Mouse (Mus musculus) CH12.LX (cell line): ENCODE data around the gene Fndc3a.

Experiments used
- CTCF ChIP-seq, 2 experiments: IDR thresholded peaks in 1 of 2; conservative IDR thresholded peaks in 1 of 2; 2 replicates each; pipeline ENCODE4 v1.5.1; 2011 to 2012; ENCODE audit warnings: low read depth in 2 of 2, low read length in 2 of 2, improper control_type of control experiment in 1 of 2, inconsistent platforms in 1 of 2, mild to moderate bottlenecking in 1 of 2, moderate library complexity in 1 of 2
- EP300 ChIP-seq: IDR thresholded peaks from 2 replicates; pipeline ENCODE4 v1.6.1; 2011; ENCODE audit warnings: low read length, improper control_type of control experiment
- HCFC1 ChIP-seq: IDR thresholded peaks from 2 replicates; pipeline ENCODE4 v1.6.1; 2012; ENCODE audit warnings: low read depth, mild to moderate bottlenecking, inconsistent platforms, low read length, improper control_type of control experiment
- MAFK ChIP-seq: IDR thresholded peaks from 2 replicates; pipeline ENCODE4 v1.6.1; 2011; ENCODE audit warnings: low read length, improper control_type of control experiment; ENCODE audit not compliant: insufficient replicate concordance
- MAX ChIP-seq: IDR thresholded peaks from 2 replicates; pipeline ENCODE4 v1.6.1; 2011; ENCODE audit warnings: low read length, improper control_type of control experiment
- MAZ ChIP-seq: IDR thresholded peaks from 2 replicates; pipeline ENCODE4 v1.6.1; 2012; ENCODE audit warnings: low read depth, mild to moderate bottlenecking, inconsistent platforms, low read length, improper control_type of control experiment, moderate library complexity
- PAX5 ChIP-seq: IDR thresholded peaks from 2 replicates; pipeline ENCODE4 v1.6.1; 2012; ENCODE audit warnings: low read length, inconsistent platforms, mixed read lengths
- POLR2A ChIP-seq: IDR thresholded peaks from 2 replicates; pipeline ENCODE4 v1.6.1; 2011; ENCODE audit warnings: low read depth, mild to moderate bottlenecking, improper control_type of control experiment, low read length
- RAD21 ChIP-seq: IDR thresholded peaks from 2 replicates; pipeline ENCODE4 v1.6.1; 2011; ENCODE audit warnings: low read depth, mild to moderate bottlenecking, low read length, improper control_type of control experiment, moderate library complexity
- ZKSCAN1 ChIP-seq: IDR thresholded peaks from 2 replicates; pipeline ENCODE4 v1.6.1; 2012; ENCODE audit warnings: low read depth, inconsistent platforms, low read length, improper control_type of control experiment, borderline replicate concordance

DNA sequence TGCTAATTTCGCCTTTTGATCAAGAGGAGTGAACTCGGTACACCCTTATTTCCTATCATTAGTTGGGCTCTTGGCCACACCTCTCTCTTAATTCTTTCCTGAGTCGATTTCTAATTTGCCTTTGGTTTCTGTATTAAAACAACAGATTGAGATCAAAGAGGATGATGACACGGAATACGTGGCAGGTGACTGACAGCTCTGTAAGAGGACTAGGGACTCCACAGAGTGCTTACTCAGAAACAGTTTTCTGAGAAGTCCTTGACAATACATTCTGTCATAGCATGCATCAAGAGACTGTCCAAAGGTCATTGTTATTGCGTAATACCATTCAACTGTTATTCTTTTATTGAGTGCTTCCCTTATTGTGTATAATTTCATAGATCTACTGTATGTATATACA is 43.1 kb upstream of the Fndc3a start:
- TF ChIP-seq PAX5, result no peak
- no peak for TF ChIP-seq POLR2A
- no peak for TF ChIP-seq CTCF (conservative IDR thresholded peaks at IDR 0.05 in 1 of 2, IDR thresholded peaks at IDR 0.05 in 1 of 2; ENCODE audit: low read depth in 2 of 2, low read length in 2 of 2)
- TF ChIP-seq MAZ, result no peak
- TF ChIP-seq ZKSCAN1, result no peak
- TF ChIP-seq RAD21, result no peak
- no peak for TF ChIP-seq HCFC1
- no peak for TF ChIP-seq MAFK
- TF ChIP-seq EP300, result no peak
- no peak for TF ChIP-seq MAX
